Mouse (Mus musculus) kidney, adult 8-10 months (tissue): ENCODE results near the gene Pomgnt1.
A peak's percentile ranks its signal among the peaks of the same experiment; 100 is the strongest.

ENCODE experiments used
- DNase-seq, 2 experiments: peaks; one replicate each; pipeline ENCODE4 v3.0.0; 2022

Pomgnt1 gene

DNA sequence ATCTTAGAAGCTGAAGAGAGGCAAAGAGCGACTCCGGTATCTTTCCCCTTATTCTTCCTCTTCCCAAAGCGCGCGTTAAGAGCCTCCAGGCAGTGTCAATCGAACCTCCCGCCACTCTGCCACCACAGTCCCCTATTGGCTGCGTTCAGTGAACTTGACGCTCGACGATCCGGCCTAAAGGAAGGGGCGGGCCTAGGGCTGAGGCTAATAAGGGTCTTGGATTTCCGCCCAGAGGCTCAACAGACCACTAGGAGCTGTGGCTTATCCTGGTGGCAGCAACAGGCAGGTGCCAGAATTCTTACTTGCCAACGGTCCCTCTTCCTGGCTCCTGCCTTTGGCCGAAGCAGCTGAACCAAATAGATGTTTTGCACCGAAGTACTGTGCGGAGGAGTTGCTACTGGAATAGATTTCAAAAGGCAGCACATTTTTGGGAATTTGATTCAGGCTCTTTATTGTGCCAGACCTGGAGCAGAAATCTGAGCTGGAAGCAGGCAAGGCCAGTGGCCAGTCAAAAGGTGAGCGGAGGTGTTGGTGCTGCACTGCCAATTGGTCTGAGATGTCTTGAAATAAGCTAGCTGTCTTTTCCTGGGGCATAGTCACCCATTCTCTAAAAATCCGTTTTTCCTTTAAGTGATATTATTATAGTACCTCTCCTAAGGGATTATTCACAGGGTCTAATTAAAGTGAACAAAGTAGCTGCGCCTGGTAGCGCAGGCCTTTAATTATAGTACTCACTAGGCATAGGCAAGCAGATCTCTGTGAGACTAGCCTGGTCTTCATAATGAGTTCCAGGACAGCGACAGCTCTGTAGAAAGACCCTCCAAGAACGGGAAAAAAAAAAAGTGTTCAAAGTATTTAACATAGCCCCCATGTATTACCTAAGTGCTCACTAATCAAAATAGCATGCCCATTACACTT is at the start of gene Pomgnt1, which contains the start of gene Rad54l:
TSS of gene Pomgnt1 (plus strand) at position 239 of the 918 bp plus-strand sequence.
TSS of gene Rad54l (minus strand) at position 89 of the 918 bp plus-strand sequence.
- peak; percentile 77 to 81 for DNase-seq

GRCm38 (mm10) chr4:116074145-116074675 is 49.4 kb upstream of the Pomgnt1 start:
- peak in 1 of 2 experiments; percentile 19 for DNase-seq

DNA sequence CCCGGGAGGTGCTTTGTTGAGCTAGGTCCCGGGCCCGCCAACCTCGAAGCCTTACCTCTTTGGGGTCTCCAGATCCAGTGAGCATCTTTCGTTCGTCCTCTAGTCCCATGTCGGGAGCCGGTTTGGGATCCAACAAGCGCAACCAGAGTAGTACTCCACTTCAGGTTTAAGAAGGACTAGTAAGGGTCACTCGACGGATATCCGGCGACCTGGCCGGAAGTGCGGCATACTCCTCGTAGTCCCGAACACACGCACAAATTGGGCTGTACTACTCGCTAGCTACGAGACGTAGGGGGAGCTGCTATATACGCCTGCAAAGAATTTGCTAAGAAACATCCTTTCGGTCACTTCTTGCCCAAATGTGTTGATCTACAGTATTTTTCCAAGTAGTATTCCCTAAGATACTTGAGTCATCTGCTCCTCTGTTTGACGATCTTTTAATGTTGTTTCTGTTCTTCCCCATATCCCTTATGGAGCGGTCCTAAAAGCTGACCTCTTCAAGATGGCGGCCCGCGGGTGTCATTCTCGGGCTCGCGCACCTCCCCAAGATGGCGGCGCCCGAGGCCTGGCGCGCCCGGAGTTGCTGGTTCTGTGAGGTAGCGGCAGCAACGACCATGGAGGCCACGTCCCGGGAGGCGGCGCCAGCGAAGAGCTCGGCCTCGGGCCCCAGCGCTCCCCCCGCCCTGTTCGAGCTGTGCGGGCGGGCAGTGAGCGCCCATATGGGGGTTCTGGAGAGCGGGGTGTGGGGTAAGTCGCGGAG is 48.6 kb upstream of the Pomgnt1 start, which contains the start of the genes Uqcrh and Lrrc41:
TSS of gene Uqcrh (minus strand) at position 211 of the 760 bp plus-strand sequence.
TSS of gene Lrrc41 (plus strand) at position 409 of the 760 bp plus-strand sequence.
- peak; percentile 94 to 96 for DNase-seq

DNA sequence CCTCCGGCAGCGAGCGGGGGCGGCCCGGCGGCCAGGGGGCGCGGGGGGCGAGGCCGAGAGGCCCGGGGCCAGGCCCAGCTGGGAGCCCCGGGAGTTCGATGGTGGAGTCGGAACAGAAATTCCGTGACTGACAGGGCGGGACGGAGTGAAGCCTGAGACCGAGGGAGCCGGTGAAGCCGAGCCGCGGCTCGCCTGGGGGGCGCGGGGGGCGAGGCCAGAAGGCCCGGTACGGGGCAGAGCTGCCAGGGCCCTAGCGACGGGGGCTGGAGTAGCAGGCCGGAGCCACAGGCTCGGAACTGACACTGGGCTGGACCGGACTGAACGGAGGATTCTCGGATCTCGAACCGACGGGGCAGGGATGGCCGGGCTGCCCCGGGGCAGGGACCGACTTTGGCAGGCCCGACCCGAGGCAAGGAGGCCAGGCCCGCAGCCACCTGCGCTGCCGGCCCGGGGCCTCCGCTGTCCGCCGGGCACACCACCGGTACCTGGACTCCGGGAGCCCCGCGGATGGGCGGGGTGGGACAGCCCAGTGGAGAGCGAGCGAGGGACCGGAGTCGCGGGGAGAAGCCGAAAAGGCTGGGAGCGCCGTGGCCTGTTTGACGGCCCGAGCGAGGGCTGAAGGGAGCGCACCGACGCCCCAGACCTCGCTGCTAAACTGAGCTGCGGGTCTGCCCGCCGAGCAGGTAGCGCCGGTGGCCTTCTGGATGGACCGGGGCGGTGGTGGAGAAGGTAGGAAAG is 47.8 kb upstream of the Pomgnt1 start:
- peak; percentile 57 to 73 for DNase-seq

- DNase-seq: peak; percentile 17 to 42
These were observed 47.0 kb upstream of the Pomgnt1 start for GRCm38 (mm10) chr4:116076369-116077231.

GRCm38 (mm10) chr4:116077240-116078095 is 46.2 kb upstream of the Pomgnt1 start:
- peak in 1 of 2 experiments; percentile 17 for DNase-seq

GRCm38 (mm10) chr4:116088510-116089249 is 35.0 kb upstream of the Pomgnt1 start:
- DNase-seq: no peak

DNA sequence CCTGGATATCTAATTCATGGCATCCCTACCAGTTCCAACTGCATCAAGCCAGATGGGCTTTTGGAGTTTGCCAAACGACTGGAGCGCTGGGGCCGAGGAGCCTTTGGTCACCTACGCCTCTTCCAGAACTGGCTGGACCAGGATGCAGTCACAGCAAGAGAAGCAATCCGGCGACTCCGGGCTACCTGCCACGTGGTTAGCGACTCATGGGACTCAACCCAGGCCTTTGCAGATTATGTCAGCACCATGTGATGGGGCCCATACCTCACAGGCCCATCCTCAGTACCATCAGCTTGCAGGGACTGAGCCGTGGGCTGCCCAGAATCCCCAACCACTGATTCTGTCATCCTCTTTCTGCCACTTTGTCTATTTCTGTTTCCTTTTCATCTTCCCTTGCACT is 27.3 kb upstream of the Pomgnt1 start:
- DNase-seq: no peak

- no peak for DNase-seq
These were observed 26.4 kb upstream of the Pomgnt1 start for GRCm38 (mm10) chr4:116097211-116097610.

DNA sequence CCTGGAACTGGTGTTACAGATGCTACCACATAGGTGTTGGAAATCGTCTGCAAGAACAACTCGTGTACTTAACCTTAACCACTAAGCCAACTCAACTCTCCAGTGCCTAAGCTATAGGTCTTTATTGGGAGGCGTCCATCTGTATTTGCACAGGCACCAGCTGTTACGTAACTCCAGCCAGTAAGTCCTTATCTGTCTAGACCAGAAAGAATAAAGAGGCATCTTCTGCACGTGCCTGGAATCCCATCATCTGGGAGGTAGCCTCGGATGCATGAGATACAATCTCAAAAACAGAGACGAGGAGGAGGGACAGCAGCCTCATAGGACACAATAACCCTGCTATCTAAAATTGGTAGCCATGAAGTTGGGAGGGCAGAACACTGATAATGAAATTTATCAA is 22.7 kb upstream of the Pomgnt1 start:
- DNase-seq: no peak

DNA sequence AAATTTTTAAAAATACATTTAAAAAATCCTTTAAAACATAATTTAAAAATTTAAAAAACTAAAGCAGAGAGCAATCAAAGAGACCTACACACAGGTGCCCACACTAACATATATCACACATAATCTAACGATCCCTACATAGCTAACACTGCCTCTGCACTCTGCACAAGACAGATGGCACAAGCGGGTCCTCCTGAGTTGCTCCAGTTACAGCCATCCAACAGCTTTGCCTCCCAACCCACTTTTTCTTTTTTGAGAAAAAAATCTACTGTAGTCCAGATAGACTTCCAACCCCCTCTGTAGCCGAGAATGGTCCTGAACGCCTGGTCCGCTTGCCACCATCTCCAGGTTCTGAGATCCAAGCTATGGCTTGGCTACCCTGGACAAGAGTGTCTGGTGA is 18.4 kb upstream of the Pomgnt1 start:
- DNase-seq: no peak

GRCm38 (mm10) chr4:116110695-116111094 is 12.9 kb upstream of the Pomgnt1 start:
- no peak for DNase-seq

DNA sequence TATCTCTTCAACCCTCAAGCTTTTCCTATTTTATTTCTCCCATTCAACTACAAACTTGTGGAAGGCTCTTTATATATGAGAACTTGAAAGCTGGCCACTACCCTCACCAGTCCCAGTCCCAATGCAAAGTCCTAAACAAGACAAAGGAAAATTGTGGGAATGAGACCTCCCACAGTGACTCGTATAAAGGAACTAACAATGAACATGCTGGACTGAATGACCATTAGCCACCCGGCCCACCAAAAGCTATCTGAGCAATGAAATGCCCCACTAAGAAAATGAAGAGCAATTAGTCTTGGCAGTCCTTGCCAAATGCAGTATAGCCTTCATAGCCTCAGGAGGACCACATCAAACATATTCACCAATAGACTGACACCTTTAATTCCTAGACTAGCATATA is 12.2 kb upstream of the Pomgnt1 start:
- DNase-seq: no peak

DNA sequence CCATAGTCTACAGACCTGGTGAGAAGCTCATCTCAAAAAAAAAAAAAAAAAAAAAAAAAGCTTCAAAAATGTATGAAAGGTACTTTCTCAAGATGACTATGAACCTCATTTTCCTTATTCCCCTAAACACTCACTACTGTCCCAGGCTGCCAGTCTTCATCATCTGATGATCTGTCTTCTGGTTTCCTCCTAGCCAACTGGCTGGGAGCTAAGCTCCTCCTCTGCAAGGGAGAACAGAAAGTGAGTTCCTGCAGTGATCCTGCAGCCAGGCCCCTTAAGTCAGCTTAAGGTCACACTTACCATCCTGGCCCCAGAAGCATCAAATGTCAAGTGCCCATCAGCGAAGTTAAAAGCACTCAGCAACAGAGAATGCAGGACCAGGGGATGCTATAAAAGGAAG is 878 bp upstream of the Pomgnt1 start:
- no peak for DNase-seq

- no peak for DNase-seq
These were observed 2.3 kb downstream of the Pomgnt1 start for GRCm38 (mm10) chr4:116125803-116126386.

DNA sequence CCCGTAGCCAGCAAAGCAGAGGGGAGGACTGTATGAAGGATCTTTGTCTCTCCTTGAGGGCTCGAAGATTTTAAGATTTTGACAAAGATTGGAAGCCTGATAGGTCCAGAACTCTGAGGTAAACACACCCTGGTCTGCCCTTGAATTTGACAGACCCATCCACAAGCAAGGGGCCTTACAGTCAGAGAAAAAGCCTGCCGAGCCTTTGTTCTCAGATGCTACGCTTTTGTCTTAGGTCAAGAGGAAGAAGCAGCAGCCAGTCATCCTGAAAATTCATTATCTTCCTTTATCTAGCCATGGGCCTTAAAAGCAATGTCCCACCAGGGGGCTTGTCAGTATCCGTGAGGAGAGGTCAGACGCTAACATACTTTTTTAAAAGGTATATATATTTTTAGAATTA is 4.3 kb downstream of the Pomgnt1 start:
- no peak for DNase-seq

GRCm38 (mm10) chr4:116133126-116133525 is 9.5 kb downstream of the Pomgnt1 start:
- no peak for DNase-seq

DNA sequence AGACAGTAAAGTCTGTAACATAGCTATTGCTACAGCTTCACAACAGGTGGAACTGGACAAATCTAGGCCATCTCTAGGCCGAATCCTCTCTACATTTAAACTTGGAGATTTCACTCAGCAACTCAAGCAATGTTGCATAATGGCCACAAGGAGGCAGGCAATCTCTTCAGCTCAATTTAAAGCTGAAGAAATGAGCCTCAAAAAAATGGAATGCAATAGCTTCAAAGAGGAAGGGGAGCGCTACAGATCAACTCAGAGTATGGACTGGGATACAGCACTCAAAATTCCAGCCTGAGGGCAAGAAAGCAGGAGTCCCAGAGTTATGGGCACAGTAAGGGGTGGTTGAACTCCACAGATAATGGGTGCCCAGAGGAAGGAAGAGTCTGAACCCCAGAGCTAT is 11.3 kb downstream of the Pomgnt1 start:
- DNase-seq: no peak

- DNase-seq: no peak
These were observed 13.9 kb downstream of the Pomgnt1 start for GRCm38 (mm10) chr4:116137421-116137996.
